Mouse (Mus musculus) megakaryocyte, embryonic 14.5 days (primary cell): Measurements from ENCODE around the gene Sox10. TPM values are rescaled to one million over a fixed set of nuclear protein-coding genes. Genes with fewer than 3 reads are reported as not detected.

Experiments
- H3K27me3 ChIP-seq: replicated peaks from 2 replicates; pipeline ENCODE3; 2012; ENCODE audit warnings: inconsistent platforms
- H3K36me3 ChIP-seq: replicated peaks from 2 replicates; pipeline ENCODE3; 2012; ENCODE audit warnings: low read length, inconsistent platforms, mixed read lengths
- H3K4me1 ChIP-seq: 2 replicates; pipeline ENCODE4 v1.6.1; 2012; ENCODE audit warnings: inconsistent platforms
- H3K4me3 ChIP-seq: replicated peaks from 2 replicates; pipeline ENCODE3; 2012; ENCODE audit warnings: moderate library complexity, mild to moderate bottlenecking, inconsistent platforms
- H3K9me3 ChIP-seq: 2 replicates; pipeline ENCODE4 v1.6.1; 2012; ENCODE audit warnings: inconsistent platforms
- FLI1 ChIP-seq: IDR thresholded peaks from 2 replicates; pipeline ENCODE4 v1.6.1; 2012; ENCODE audit warnings: low read length, inconsistent platforms, mixed read lengths
- GATA1 ChIP-seq: IDR thresholded peaks from 3 replicates; pipeline ENCODE4 v1.6.1; 2012; ENCODE audit warnings: mixed read lengths, low read length, inconsistent platforms, borderline replicate concordance
- polyA plus RNA-seq: library from polyadenylated mRNA; stranded (reverse); fragments of >175 nt; gene quantifications from 2 replicates; pipeline ENCODE4 v1.2.3, GENCODE M21; 2012; ENCODE audit warnings: low replicate concordance; ENCODE audit not compliant: insufficient read depth

The Sox10 gene
- polyA plus RNA-seq, 1 experiment: not detected

DNA sequence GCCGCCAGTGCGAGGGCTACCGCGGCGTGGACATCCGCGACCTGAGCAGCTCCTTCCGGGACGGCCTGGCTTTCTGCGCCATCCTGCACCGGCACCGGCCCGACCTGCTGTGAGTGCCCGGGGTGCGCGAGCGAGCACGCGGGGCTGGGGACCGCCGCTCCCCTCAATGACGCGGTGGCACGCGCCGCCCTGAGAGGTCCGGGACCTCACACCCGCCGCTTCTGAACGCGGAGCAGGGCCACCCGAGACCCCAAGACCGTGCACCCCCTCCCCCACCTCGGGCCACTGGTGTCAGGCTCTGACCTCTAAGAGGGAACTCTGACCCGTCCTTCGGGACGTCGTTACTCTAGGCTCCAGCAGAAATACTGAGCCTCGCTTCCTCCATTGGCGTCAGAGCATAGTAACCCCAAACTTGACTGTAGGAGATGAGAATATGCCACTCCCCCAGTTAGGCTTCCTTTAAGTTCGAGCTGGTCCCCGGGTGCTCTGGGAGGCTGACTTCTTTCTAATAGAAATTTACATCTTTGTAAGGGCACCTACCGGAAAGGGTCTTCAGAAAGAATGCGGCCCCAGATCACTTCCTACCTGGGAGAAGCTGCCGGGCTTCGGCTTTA lies 55.6 kb downstream of the Sox10 start:
- Histone ChIP-seq H3K27me3 (peaks cover 18% of the 10 kb centered on the region), H3K36me3 (peaks cover 20% of the 10 kb centered on the region), H3K9me3 (peaks cover 5% of the 10 kb centered on the region), H3K4me3 (peak overlapping the region; percentile 99), H3K4me1 (peaks cover 50% of the 10 kb centered on the region)
- TF ChIP-seq GATA1: no peak
- TF ChIP-seq FLI1: no peak

DNA sequence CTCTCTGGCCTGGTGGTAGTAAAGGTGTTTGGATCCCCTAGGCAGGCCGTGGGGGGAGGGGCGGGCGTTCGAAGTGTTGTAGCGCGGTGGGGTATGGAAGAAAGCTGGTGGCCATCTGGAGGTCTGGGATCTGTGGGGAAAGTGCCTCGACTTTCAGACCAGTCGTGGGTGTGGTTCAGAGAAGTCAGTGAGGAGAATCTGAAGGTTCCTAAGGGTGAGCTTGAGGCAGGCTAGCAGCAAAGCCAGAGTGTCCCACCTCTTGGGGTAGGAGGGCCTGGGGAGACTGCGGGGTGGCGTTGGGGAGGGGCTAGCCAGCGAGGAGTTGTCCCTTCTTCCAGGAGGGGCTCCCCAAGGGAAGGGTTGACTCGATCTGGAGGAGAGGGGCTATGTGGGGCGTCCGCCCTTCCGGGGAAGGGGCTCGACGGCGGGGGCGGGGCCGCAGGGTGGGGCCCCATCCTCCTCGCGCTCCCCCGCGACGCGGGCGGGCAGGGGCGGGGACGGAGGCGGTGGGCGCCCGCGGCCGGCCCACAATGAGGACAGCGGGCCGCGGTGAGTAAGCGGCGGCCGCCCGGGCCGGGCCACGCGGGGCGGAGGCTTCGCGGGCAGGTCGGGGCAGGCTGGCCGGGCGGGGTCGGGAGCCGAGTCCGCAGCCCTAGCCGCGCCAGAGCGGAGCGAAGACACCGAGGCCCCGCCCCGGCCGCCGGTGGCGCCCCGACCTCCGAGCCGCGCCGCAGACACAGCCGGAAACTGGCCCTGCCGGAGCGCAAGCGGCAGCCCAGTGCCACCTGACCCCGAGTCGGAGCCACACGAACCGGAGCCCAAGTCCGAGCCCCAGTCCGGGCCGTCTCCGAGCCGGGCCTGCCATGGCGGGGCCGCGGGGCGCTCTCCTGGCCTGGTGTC lies 56.4 kb downstream of the Sox10 start, which contains the start of gene Micall1:
Gene Micall1, plus strand, starts transcription at position 478 of the 900 bp plus-strand sequence.
- TF ChIP-seq GATA1 (no peak), FLI1 (no peak)
- H3K27me3 ChIP-seq: peaks cover 22% of the 10 kb centered on the region
- peaks cover 7% of the 10 kb centered on the region for H3K9me3 ChIP-seq
- H3K4me3 ChIP-seq: peak within 1 kb of the TSS; percentile 99
- peaks cover 50% of the 10 kb centered on the region for H3K4me1 ChIP-seq
- peaks cover 14% of the 10 kb centered on the region for H3K36me3 ChIP-seq

DNA sequence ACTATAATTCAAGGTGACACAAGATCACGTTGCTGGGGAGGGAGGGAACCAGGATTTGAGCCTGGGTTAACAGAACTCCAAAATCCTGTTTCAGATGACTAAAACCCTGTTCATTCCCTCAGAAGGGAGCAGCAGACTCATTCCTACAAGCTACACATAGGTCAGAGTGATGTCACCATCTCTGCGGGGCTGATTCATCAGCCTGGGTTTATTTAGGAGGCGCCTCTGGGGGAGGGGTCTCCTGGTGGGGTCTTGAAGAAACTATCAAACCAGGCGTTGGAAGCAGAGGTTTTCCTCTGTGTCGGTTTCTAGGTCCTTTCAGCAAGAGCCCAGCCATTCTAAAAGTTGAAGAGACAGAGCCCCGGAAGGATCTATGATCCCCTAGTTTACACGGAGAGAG lies 57.1 kb downstream of the Sox10 start:
- H3K9me3 ChIP-seq: peaks cover 7% of the 10 kb centered on the region
- peaks cover 27% of the 10 kb centered on the region for H3K27me3 ChIP-seq
- H3K4me1 ChIP-seq: peaks cover 50% of the 10 kb centered on the region
- peak overlapping the region; percentile 99 for H3K4me3 ChIP-seq
- peaks cover 9% of the 10 kb centered on the region for H3K36me3 ChIP-seq
- no peak for TF ChIP-seq GATA1
- TF ChIP-seq FLI1: no peak

DNA sequence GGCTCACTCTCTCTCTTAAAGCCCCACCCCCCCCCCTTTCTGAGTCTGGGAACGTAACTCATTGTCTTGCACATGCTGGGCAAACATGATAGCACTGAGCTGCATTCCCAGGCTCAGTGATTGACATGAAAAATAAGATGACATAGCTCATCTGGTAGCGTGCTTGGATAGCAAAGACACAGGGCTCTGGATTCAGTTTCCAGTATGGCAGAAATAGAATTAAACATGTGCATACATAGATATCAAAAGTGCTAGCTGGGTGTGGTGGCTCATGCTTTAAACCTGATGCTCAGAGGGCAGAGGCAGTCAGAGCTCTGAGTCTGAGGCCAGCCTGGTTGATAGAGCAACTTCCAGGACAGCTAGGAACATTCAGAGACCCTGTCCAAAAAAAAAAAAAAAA lies 59.2 kb downstream of the Sox10 start:
- no peak for TF ChIP-seq GATA1
- TF ChIP-seq FLI1: no peak

More for the DNA sequence above, 59.2 kb downstream of the Sox10 start:
- Histone ChIP-seq H3K4me1 (peaks cover 45% of the 10 kb centered on the region), H3K27me3 (peaks cover 39% of the 10 kb centered on the region), H3K36me3 (no peaks in the 10 kb centered on the region), H3K9me3 (peaks cover 7% of the 10 kb centered on the region), H3K4me3 (no peak overlapping the region)

Other genes with a start within 250 kb of the Sox10 start
- gene Lgals1, start 238.5 kb downstream of the Sox10 start, polyA plus RNA-seq: 75.3 and 689 TPM in 2 replicates
- gene Nol12, start 230.3 kb downstream of the Sox10 start, polyA plus RNA-seq: 16.3 and 19.1 TPM in 2 replicates
- gene Triobp, start 217.5 kb downstream of the Sox10 start, polyA plus RNA-seq: 97.8 and 237 TPM in 2 replicates
- 211 and 406 TPM in 2 replicates for gene H1f0, start 136.8 kb downstream of the Sox10 start, polyA plus RNA-seq
- gene Galr3, start 123.4 kb downstream of the Sox10 start, polyA plus RNA-seq: 10.8 and 18.1 TPM in 2 replicates
- gene Ankrd54, start 102.3 kb downstream of the Sox10 start, polyA plus RNA-seq: 32.5 and 90.9 TPM in 2 replicates
- 9.1 and 10.8 TPM in 2 replicates for gene Eif3l, start 90.1 kb downstream of the Sox10 start, polyA plus RNA-seq
- gene Micall1, start 56.3 kb downstream of the Sox10 start, polyA plus RNA-seq: 2.0 and 8.4 TPM in 2 replicates
- gene Polr2f, start 24.2 kb downstream of the Sox10 start, polyA plus RNA-seq: 56.4 and 173 TPM in 2 replicates
- 4.1 TPM in 1 of 2 replicates, not detected in the other for gene 1700088E04Rik, start 24.0 kb downstream of the Sox10 start, polyA plus RNA-seq
- gene Pick1, start 63.9 kb upstream of the Sox10 start, polyA plus RNA-seq: 9.5 and 16.0 TPM in 2 replicates
- not detected in 2 replicates for gene Gm49486, start 64.2 kb upstream of the Sox10 start, polyA plus RNA-seq
- gene Slc16a8, start 89.5 kb upstream of the Sox10 start, polyA plus RNA-seq: not detected in 2 replicates
- 1.9 TPM in 1 of 2 replicates, not detected in the other for gene Baiap2l2, start 120.3 kb upstream of the Sox10 start, polyA plus RNA-seq
- 26.0 and 37.7 TPM in 2 replicates for gene Pla2g6, start 163.2 kb upstream of the Sox10 start, polyA plus RNA-seq
- 3.8 and 6.4 TPM in 2 replicates for gene Maff, start 181.4 kb upstream of the Sox10 start, polyA plus RNA-seq
- gene Tmem184b, start 238.3 kb upstream of the Sox10 start, polyA plus RNA-seq: 58.6 and 91.9 TPM in 2 replicates